Mouse (Mus musculus) E14TG2a.4 (cell line): ENCODE data around the gene Trim8.

Experiments used
- CTCF ChIP-seq: conservative IDR thresholded peaks from 2 replicates; pipeline ENCODE4 v1.5.1; 2014; ENCODE audit warnings: low read length
- NANOG ChIP-seq: IDR thresholded peaks from 2 replicates; pipeline ENCODE4 v1.6.1; 2014; ENCODE audit warnings: borderline replicate concordance, low read length, mixed read lengths

GRCm38 (mm10) chr19:46534542-46535098 lies 33.1 kb downstream of the Trim8 start:
- TF ChIP-seq CTCF (no peak), NANOG (no peak)
